8 mouse cellular contexts compared by ENCODE assay signal in genomic region chr1:187650786-187651687, GRCm38 (mm10). TPM values are rescaled to one million over a fixed set of nuclear protein-coding genes. Genes with fewer than 3 reads are reported as not detected.
DNase-seq lines count a peak whose midpoint lies in the region; ATAC-seq and TF ChIP-seq lines count a peak whose summit lies in the region.

No protein-coding gene starts in this region.

- H3K9me3 ChIP-seq in forebrain, embryonic 16.5 days (ENCODE audit: control insufficient read depth, low read length): no peaks in the 10 kb centered on the region
- no peaks in the 10 kb centered on the region for H3K9me3 ChIP-seq in neural tube, embryonic 14.5 days (ENCODE audit: control insufficient read depth, low read length)

- 0 out of 2 replicates have a peak overlapping the region, but pooled peaks have one; percentile 1 for H3K27ac ChIP-seq in forebrain, embryonic 16.5 days (ENCODE audit: low read length)
- peak overlapping the region; percentile 83 for H3K27ac ChIP-seq in left cerebral cortex, adult 2 months
- H3K27ac ChIP-seq in neural tube, embryonic 14.5 days (ENCODE audit: low read depth, low read length): peak overlapping the region; percentile 50; the same call in 1 of the 2 replicates

- H3K9ac ChIP-seq in forebrain, embryonic 16.5 days (replicated peaks; ENCODE audit: low read depth, low read length): peak overlapping the region; percentile 80
- peak overlapping the region; percentile 72 for H3K9ac ChIP-seq in neural tube, embryonic 14.5 days (replicated peaks; ENCODE audit: low read depth, low read length)

- H3K27me3 ChIP-seq in forebrain, embryonic 16.5 days (replicated peaks; ENCODE audit: control insufficient read depth, insufficient read depth, low read length): no peaks in the 10 kb centered on the region
- no peaks in the 10 kb centered on the region for H3K27me3 ChIP-seq in neural tube, embryonic 14.5 days (ENCODE audit: control insufficient read depth, insufficient read depth, low read length)

- intact Hi-C loops in left cerebral cortex, adult 2 months (cut with DNase I): loop anchor here (10.0 kb wide), 1 partner anchor 324 kb away; no protein-coding TSS in a partner anchor

- H3K4me2 ChIP-seq in forebrain, embryonic 16.5 days (ENCODE audit: low read length): peak overlapping the region; percentile 92
- peak overlapping the region; percentile 68 for H3K4me2 ChIP-seq in neural tube, embryonic 14.5 days (ENCODE audit: low read depth, low read length)

- ATAC-seq in cerebellum, adult (ENCODE audit: insufficient number of reproducible peaks, low FRiP score, low TSS enrichment): no peak
- peak; percentile 61 for ATAC-seq in forebrain, embryonic 16.5 days
- peak; percentile 36 for ATAC-seq in neural tube, embryonic 14.5 days (ENCODE audit: low read depth)

- peak overlapping the region; percentile 57 for H3K4me3 ChIP-seq in forebrain, embryonic 16.5 days (replicated peaks; ENCODE audit: low read length)
- H3K4me3 ChIP-seq in left cerebral cortex, adult 2 months: peak overlapping the region; percentile 74
- H3K4me3 ChIP-seq in neural tube, embryonic 14.5 days (ENCODE audit: low read depth, low read length): peak overlapping the region; percentile 53

- peaks cover 12% of the 10 kb centered on the region for H3K4me1 ChIP-seq in forebrain, embryonic 16.5 days (replicated peaks; ENCODE audit: control insufficient read depth, insufficient read depth, low read length)
- peaks cover 10% of the 10 kb centered on the region; the same call in 1 of the 2 replicates for H3K4me1 ChIP-seq in neural tube, embryonic 14.5 days (ENCODE audit: control insufficient read depth, insufficient read depth, low read length)

- peak; percentile 19; the same call in 1 of the 2 replicates for TF ChIP-seq CTCF in brain, embryonic 14.5 days (IDR thresholded peaks at IDR 0.05; ENCODE audit: borderline replicate concordance, extremely low read depth, insufficient read depth, insufficient read length)
- TF ChIP-seq CTCF in left cerebral cortex, adult 2 months (IDR thresholded peaks at IDR 0.05): no peak; the same call in 1 of the 2 replicates

- peak; percentile 15 for DNase-seq in cerebellum, adult 11 months
- peak; percentile 70 for DNase-seq in brain, embryonic 14.5 days (ENCODE audit: low read depth)
- peak in 1 of 2 experiments; percentile 37 for DNase-seq in left cerebral cortex, adult 2 months (ENCODE audit: extremely low spot score in 1 of 2, low spot score in 2 of 2)
- no peak for DNase-seq in MN1 (ENCODE audit: low spot score)
- no peak for DNase-seq in spleen, adult 12 weeks (ENCODE audit: low spot score)

- no peaks in the 10 kb centered on the region for H3K36me3 ChIP-seq in forebrain, embryonic 16.5 days (ENCODE audit: control insufficient read depth, insufficient read depth)
- no peaks in the 10 kb centered on the region for H3K36me3 ChIP-seq in neural tube, embryonic 14.5 days (ENCODE audit: control insufficient read depth, insufficient read depth, low read length)

- no peak for TF ChIP-seq POLR2A in brain, embryonic 14.5 days (IDR thresholded peaks at IDR 0.05; ENCODE audit: borderline replicate concordance, extremely low read depth, insufficient read depth, insufficient read length, poor library complexity, severe bottlenecking)

- 9% methylated on average over 24 of the region's 24 CpGs for WGBS in forebrain, embryonic 16.5 days
- 6% methylated on average over 24 of the region's 24 CpGs for WGBS in neural tube, embryonic 14.5 days

RNA-seq across cellular contexts. Expression of gene Esrrg, which starts 42.4 kb away (rescaled TPM):
- 16.0 and 31.4 TPM in 2 replicates for polyA plus RNA-seq in brain, embryonic 14.5 days (2012; rRNA removed)
- polyA plus RNA-seq in forebrain, embryonic 16.5 days (2015; fragmentation: Nextera tagmentation; extraction: Ambion mirVana): 8.5 and 11.2 TPM in 2 replicates
- 10 to 100 TPM; 25.1 to 27.0 TPM for total RNA-seq in left cerebral cortex, adult 2 months (2021)
- polyA plus RNA-seq in neural tube, embryonic 14.5 days (2014; fragmentation: Nextera tagmentation; extraction: Ambion mirVana): 49.7 and 51.4 TPM in 2 replicates

Comparison
In these comparisons a context has a peak if more than half of its experiments do, and no peak if none do; other contexts are left out.
1. DNase-seq: peak in cerebellum, adult 11 months (single experiment) and brain, embryonic 14.5 days (single experiment); none in MN1 (single experiment) and spleen, adult 12 weeks (single experiment).
2. H3K27ac ChIP-seq: peak in every context shown above with its lines; median percentile 83 in left cerebral cortex, adult 2 months; 50 in neural tube, embryonic 14.5 days; 1 in forebrain, embryonic 16.5 days.
3. Peak in every context shown above with its lines, with median percentiles within 50 percentile points of each other: H3K4me3 ChIP-seq.